Mouse (Mus musculus): Measurements from ENCODE around the gene Thegl. TPM values are rescaled to one million over a fixed set of nuclear protein-coding genes. Genes with fewer than 3 reads are reported as not detected.
A peak's percentile ranks its signal among the peaks of the same experiment; 100 is the strongest.

Gene Thegl
- polyA plus RNA-seq, 1 experiment = 0.92 TPM

GRCm38 (mm10) chr5:77061372-77062038 is 45.7 kb downstream of the Thegl start:
- Histone ChIP-seq H3K4me3 (replicated peaks; ENCODE audit: control insufficient read depth, low read depth, low read length) (no peak overlapping the region), H3K27ac (ENCODE audit: control insufficient read depth, insufficient read depth, low read depth, low read length, poor library complexity) (no peak overlapping the region), H3K4me1 (ENCODE audit: control insufficient read depth, insufficient read depth, low read length) (no peaks in the 10 kb centered on the region)
- TF ChIP-seq POLR2A (IDR thresholded peaks at IDR 0.05; ENCODE audit: borderline replicate concordance, control insufficient read depth, low read depth, low read length) = no peak
- peak; percentile 82 for TF ChIP-seq CTCF (IDR thresholded peaks at IDR 0.05; ENCODE audit: control insufficient read depth, insufficient read depth, low read length)
- 28% methylated on average over 17 of the region's 17 CpGs for WGBS

GRCm38 (mm10) chr5:77067321-77067720 is 51.5 kb downstream of the Thegl start:
- WGBS = 78% methylated on average over 8 of the region's 8 CpGs
- Histone ChIP-seq H3K4me3 (replicated peaks; ENCODE audit: control insufficient read depth, low read depth, low read length) (no peak overlapping the region), H3K4me1 (ENCODE audit: control insufficient read depth, insufficient read depth, low read length) (no peaks in the 10 kb centered on the region), H3K27ac (ENCODE audit: control insufficient read depth, insufficient read depth, low read depth, low read length, poor library complexity) (no peak overlapping the region)
- TF ChIP-seq CTCF (IDR thresholded peaks at IDR 0.05; ENCODE audit: control insufficient read depth, insufficient read depth, low read length) (no peak), POLR2A (IDR thresholded peaks at IDR 0.05; ENCODE audit: borderline replicate concordance, control insufficient read depth, low read depth, low read length) (no peak)

- H3K4me3 ChIP-seq (replicated peaks; ENCODE audit: control insufficient read depth, low read depth, low read length) = no peak overlapping the region
- no peak overlapping the region for H3K27ac ChIP-seq (ENCODE audit: control insufficient read depth, insufficient read depth, low read depth, low read length, poor library complexity)
- no peaks in the 10 kb centered on the region for H3K4me1 ChIP-seq (ENCODE audit: control insufficient read depth, insufficient read depth, low read length)
- TF ChIP-seq POLR2A (IDR thresholded peaks at IDR 0.05; ENCODE audit: borderline replicate concordance, control insufficient read depth, low read depth, low read length) (no peak), CTCF (IDR thresholded peaks at IDR 0.05; ENCODE audit: control insufficient read depth, insufficient read depth, low read length) (no peak)
- WGBS = 74% methylated on average over 2 of the region's 2 CpGs
Observed at GRCm38 (mm10) chr5:77070987-77071386, 55.2 kb downstream of the Thegl start.

GRCm38 (mm10) chr5:77071626-77072025 is 55.8 kb downstream of the Thegl start:
- WGBS = 78% methylated on average over 3 of the region's 3 CpGs
- H3K4me1 ChIP-seq (ENCODE audit: control insufficient read depth, insufficient read depth, low read length) = no peaks in the 10 kb centered on the region
- TF ChIP-seq CTCF (IDR thresholded peaks at IDR 0.05; ENCODE audit: control insufficient read depth, insufficient read depth, low read length) (no peak), POLR2A (IDR thresholded peaks at IDR 0.05; ENCODE audit: borderline replicate concordance, control insufficient read depth, low read depth, low read length) (no peak)
- H3K4me3 ChIP-seq (replicated peaks; ENCODE audit: control insufficient read depth, low read depth, low read length) = no peak overlapping the region
- H3K27ac ChIP-seq (ENCODE audit: control insufficient read depth, insufficient read depth, low read depth, low read length, poor library complexity) = no peak overlapping the region

- Histone ChIP-seq H3K4me1 (ENCODE audit: control insufficient read depth, insufficient read depth, low read length) (no peaks in the 10 kb centered on the region), H3K4me3 (replicated peaks; ENCODE audit: control insufficient read depth, low read depth, low read length) (no peak overlapping the region), H3K27ac (ENCODE audit: control insufficient read depth, insufficient read depth, low read depth, low read length, poor library complexity) (no peak overlapping the region)
- 76% methylated on average over 8 of the region's 8 CpGs for WGBS
- TF ChIP-seq POLR2A (IDR thresholded peaks at IDR 0.05; ENCODE audit: borderline replicate concordance, control insufficient read depth, low read depth, low read length) (no peak), CTCF (IDR thresholded peaks at IDR 0.05; ENCODE audit: control insufficient read depth, insufficient read depth, low read length) (no peak)
Observed at GRCm38 (mm10) chr5:77073794-77074193, 58.0 kb downstream of the Thegl start.

- Histone ChIP-seq H3K4me1 (ENCODE audit: control insufficient read depth, insufficient read depth, low read length) (no peaks in the 10 kb centered on the region), H3K4me3 (replicated peaks; ENCODE audit: control insufficient read depth, low read depth, low read length) (no peak overlapping the region), H3K27ac (ENCODE audit: control insufficient read depth, insufficient read depth, low read depth, low read length, poor library complexity) (no peak overlapping the region)
- no peak for TF ChIP-seq CTCF (IDR thresholded peaks at IDR 0.05; ENCODE audit: control insufficient read depth, insufficient read depth, low read length)
- no peak for TF ChIP-seq POLR2A (IDR thresholded peaks at IDR 0.05; ENCODE audit: borderline replicate concordance, control insufficient read depth, low read depth, low read length)
- WGBS = 73% methylated on average over 2 of the region's 2 CpGs
Observed at GRCm38 (mm10) chr5:77074914-77075313, 59.1 kb downstream of the Thegl start.

GRCm38 (mm10) chr5:77075951-77076350 is 60.1 kb downstream of the Thegl start:
- H3K4me1 ChIP-seq (ENCODE audit: control insufficient read depth, insufficient read depth, low read length) = no peaks in the 10 kb centered on the region
- WGBS = 85% methylated on average over 4 of the region's 4 CpGs
- H3K4me3 ChIP-seq (replicated peaks; ENCODE audit: control insufficient read depth, low read depth, low read length) = no peak overlapping the region
- TF ChIP-seq CTCF (IDR thresholded peaks at IDR 0.05; ENCODE audit: control insufficient read depth, insufficient read depth, low read length) = no peak
- no peak for TF ChIP-seq POLR2A (IDR thresholded peaks at IDR 0.05; ENCODE audit: borderline replicate concordance, control insufficient read depth, low read depth, low read length)
- no peak overlapping the region for H3K27ac ChIP-seq (ENCODE audit: control insufficient read depth, insufficient read depth, low read depth, low read length, poor library complexity)

- WGBS = 85% methylated on average over 4 of the region's 4 CpGs
- no peaks in the 10 kb centered on the region for H3K4me1 ChIP-seq (ENCODE audit: control insufficient read depth, insufficient read depth, low read length)
- TF ChIP-seq POLR2A (IDR thresholded peaks at IDR 0.05; ENCODE audit: borderline replicate concordance, control insufficient read depth, low read depth, low read length) = no peak
Observed at GRCm38 (mm10) chr5:77080761-77081160, 64.9 kb downstream of the Thegl start.

GRCm38 (mm10) chr5:77082735-77083134 is 66.9 kb downstream of the Thegl start:
- Histone ChIP-seq H3K4me3 (replicated peaks; ENCODE audit: control insufficient read depth, low read depth, low read length) (no peak overlapping the region), H3K4me1 (ENCODE audit: control insufficient read depth, insufficient read depth, low read length) (no peaks in the 10 kb centered on the region), H3K27ac (ENCODE audit: control insufficient read depth, insufficient read depth, low read depth, low read length, poor library complexity) (no peak overlapping the region)
- TF ChIP-seq CTCF (IDR thresholded peaks at IDR 0.05; ENCODE audit: control insufficient read depth, insufficient read depth, low read length) = no peak
- no peak for TF ChIP-seq POLR2A (IDR thresholded peaks at IDR 0.05; ENCODE audit: borderline replicate concordance, control insufficient read depth, low read depth, low read length)
- 64% methylated on average over 7 of the region's 7 CpGs for WGBS

More at GRCm38 (mm10) chr5:77080761-77081160, 64.9 kb downstream of the Thegl start:
- Histone ChIP-seq H3K27ac (ENCODE audit: control insufficient read depth, insufficient read depth, low read depth, low read length, poor library complexity) (no peak overlapping the region), H3K4me3 (replicated peaks; ENCODE audit: control insufficient read depth, low read depth, low read length) (no peak overlapping the region)
